Mouse (Mus musculus) liver, embryonic 14.5 days (tissue): ENCODE results near the gene Iqschfp.

Experiments used
- CTCF ChIP-seq: IDR thresholded peaks from 2 replicates; pipeline ENCODE4 v1.5.1; 2016; ENCODE audit warnings: antibody characterized with exemption, low read depth, control low read depth
- EP300 ChIP-seq: IDR thresholded peaks from 2 replicates; pipeline ENCODE4 v1.6.1; 2016; ENCODE audit warnings: antibody characterized with exemption, low read depth

DNA sequence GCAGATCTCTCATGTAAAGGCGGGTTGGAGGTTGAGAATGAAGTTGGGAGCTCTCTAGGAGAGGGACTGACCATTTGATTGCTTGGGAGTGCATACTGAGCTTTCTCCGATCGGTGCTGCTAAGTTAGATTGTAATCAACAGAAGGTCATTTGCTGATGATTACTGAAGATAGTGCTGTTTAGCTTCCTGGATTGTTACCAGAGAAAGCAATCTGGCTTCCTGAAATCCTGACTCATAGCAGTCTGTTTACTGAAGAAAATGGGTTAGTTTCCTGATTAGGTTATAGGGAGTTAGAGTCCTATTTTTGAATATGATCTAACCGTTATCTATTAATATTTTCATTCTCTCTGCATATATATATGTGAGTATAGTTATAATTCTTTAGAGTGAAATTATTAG lies 209.3 kb downstream of the Iqschfp start:
- TF ChIP-seq CTCF (no peak), EP300 (no peak)
